Mouse (Mus musculus): ENCODE results near the gene Ptpn6. TPM values are rescaled to one million over a fixed set of nuclear protein-coding genes. Genes with fewer than 3 reads are reported as not detected.

Gene Ptpn6
- polyA plus RNA-seq, 1 experiment from 2014 or later: 13.6 TPM

DNA sequence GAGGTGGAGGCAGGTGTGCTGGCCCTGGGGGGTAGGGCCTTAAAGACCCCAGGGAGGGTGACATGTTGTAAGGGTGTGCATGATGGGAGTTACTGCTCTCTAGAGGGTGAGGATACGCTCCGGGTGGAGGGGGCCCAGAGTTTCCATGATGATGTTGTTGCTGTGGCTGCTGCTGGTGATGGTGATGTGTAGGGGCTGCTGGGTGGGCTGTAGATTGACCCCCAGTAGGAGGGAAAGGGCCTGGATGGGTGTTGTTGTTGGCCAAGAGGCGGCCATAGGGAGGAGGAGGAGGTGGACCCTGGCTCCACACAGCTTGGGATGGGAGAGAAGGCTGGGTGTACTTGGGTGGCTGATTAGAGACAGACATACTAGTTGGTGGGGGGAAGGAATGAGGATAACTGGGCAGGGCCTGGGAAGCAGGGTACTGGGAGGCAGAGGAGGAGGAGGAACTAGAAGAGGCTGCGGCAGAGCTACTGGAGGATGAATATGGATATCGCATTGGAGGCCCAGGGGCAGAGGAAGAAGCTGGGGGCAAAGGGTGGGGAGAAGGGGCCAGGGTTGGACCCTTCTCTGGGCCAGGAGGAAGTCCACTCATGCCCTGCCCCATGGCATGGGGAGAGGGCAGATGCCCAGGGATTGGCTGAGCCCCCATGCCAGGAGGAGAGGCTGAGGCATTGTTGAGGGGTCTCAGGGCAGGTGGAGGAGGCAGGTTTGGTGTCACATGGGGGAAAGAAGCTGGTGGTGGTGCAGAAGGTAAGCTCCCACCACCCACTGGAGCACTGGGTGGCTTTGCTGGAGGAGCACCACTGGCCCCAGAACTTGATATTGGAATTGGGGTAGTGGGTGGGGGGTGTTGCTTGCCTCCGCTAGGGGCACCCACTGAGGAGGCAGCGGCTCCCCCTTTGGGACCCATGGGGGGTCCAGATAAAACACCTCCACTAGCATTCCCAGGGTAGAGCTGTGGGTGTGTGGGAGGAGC is 8.4 kb upstream of the Ptpn6 start:
- 77% methylated on average over 7 of the region's 7 CpGs for WGBS

GRCm38 (mm10) chr6:124746296-124746605 is 7.7 kb upstream of the Ptpn6 start:
- H3K27me3 ChIP-seq (ENCODE audit: insufficient read depth, low read length): no peaks in the 10 kb centered on the region
- no peaks in the 10 kb centered on the region for H3K9me3 ChIP-seq (replicated peaks; ENCODE audit: low read length)
- H3K4me2 ChIP-seq (ENCODE audit: low read length): peak overlapping the region; percentile 99
- ATAC-seq (replicated peaks; ENCODE audit: low FRiP score, low read depth) (no peak; the same call in 1 of the 2 replicates), DNase-seq (ENCODE audit: low spot score) (no peak)
- no peak for TF ChIP-seq CTCF (IDR thresholded peaks at IDR 0.05; ENCODE audit: low read depth)
- H3K36me3 ChIP-seq (ENCODE audit: insufficient read depth, low read length): peaks cover 42% of the 10 kb centered on the region
- H3K4me3 ChIP-seq (replicated peaks; ENCODE audit: low read depth, low read length): peak overlapping the region; percentile 52
- WGBS: 21% methylated on average over 8 of the region's 8 CpGs
- peak overlapping the region; percentile 93 for H3K27ac ChIP-seq
- H3K4me1 ChIP-seq (replicated peaks; ENCODE audit: insufficient read depth, low read length): peaks cover 18% of the 10 kb centered on the region
- peak overlapping the region; percentile 86 for H3K9ac ChIP-seq (ENCODE audit: low read depth, low read length)

More for the DNA sequence above, 8.4 kb upstream of the Ptpn6 start:
- H3K27ac ChIP-seq: peak overlapping the region; percentile 93
- H3K4me2 ChIP-seq (ENCODE audit: low read length): peak overlapping the region; percentile 99
- H3K9ac ChIP-seq (ENCODE audit: low read depth, low read length): peak overlapping the region; percentile 86
- no peak overlapping the region; the same call in 1 of the 2 replicates for H3K4me3 ChIP-seq (replicated peaks; ENCODE audit: low read depth, low read length)
- no peaks in the 10 kb centered on the region for H3K9me3 ChIP-seq (replicated peaks; ENCODE audit: low read length)
- peaks cover 18% of the 10 kb centered on the region for H3K4me1 ChIP-seq (replicated peaks; ENCODE audit: insufficient read depth, low read length)
- TF ChIP-seq CTCF (IDR thresholded peaks at IDR 0.05; ENCODE audit: low read depth): no peak
- no peak for ATAC-seq (replicated peaks; ENCODE audit: low FRiP score, low read depth)
- H3K36me3 ChIP-seq (ENCODE audit: insufficient read depth, low read length): peaks cover 42% of the 10 kb centered on the region
- H3K27me3 ChIP-seq (ENCODE audit: insufficient read depth, low read length): no peaks in the 10 kb centered on the region
- DNase-seq (ENCODE audit: low spot score): no peak

- under 1% methylated on average over 85 of the region's 85 CpGs for WGBS
- peak overlapping the region; percentile 93 for H3K27ac ChIP-seq
- no peaks in the 10 kb centered on the region for H3K27me3 ChIP-seq (ENCODE audit: insufficient read depth, low read length)
- ATAC-seq (replicated peaks; ENCODE audit: low FRiP score, low read depth): peak; percentile 84
- H3K4me2 ChIP-seq (ENCODE audit: low read length): peak overlapping the region; percentile 99
- TF ChIP-seq CTCF (IDR thresholded peaks at IDR 0.05; ENCODE audit: low read depth): peak; percentile 94
- peak; percentile 96 for DNase-seq (ENCODE audit: low spot score)
- H3K4me3 ChIP-seq (replicated peaks; ENCODE audit: low read depth, low read length): peak overlapping the region; percentile 52
- H3K4me1 ChIP-seq (replicated peaks; ENCODE audit: insufficient read depth, low read length): peaks cover 18% of the 10 kb centered on the region
- H3K36me3 ChIP-seq (ENCODE audit: insufficient read depth, low read length): peaks cover 42% of the 10 kb centered on the region
- no peaks in the 10 kb centered on the region for H3K9me3 ChIP-seq (replicated peaks; ENCODE audit: low read length)
- peak overlapping the region; percentile 86 for H3K9ac ChIP-seq (ENCODE audit: low read depth, low read length)
Measured at GRCm38 (mm10) chr6:124745490-124746295, 7.2 kb upstream of the Ptpn6 start.

DNA sequence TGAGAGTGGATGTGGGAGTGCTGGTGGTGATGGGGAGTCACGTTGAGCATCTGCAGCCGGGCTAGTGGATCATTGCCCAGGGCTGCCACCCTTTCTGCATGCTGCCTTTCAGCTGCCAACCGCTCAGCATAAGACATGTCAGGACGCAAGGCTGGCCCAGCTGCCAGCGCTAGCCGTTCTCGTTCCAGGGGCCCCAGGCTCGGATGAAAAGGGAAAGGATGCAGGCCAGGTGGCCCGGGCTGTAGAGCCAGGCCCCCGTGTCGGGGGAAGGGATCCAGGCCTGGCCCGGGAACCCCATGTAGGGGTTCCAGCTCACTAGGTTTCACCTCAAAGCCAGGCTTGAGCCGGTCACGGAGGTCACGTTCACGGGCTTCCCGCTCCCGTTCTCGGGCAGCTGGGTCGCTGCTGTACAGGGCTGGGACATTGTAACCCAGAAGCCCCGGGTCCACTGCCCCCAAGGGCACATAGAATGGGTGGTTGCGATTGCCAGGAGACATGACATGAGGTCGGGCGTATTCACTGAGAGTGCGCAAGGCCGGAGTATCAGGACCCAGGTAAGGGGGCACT is 6.3 kb upstream of the Ptpn6 start:
- DNase-seq (ENCODE audit: low spot score) (no peak), ATAC-seq (replicated peaks; ENCODE audit: low FRiP score, low read depth) (peak; percentile 1)
- Histone ChIP-seq H3K4me1 (replicated peaks; ENCODE audit: insufficient read depth, low read length) (peaks cover 18% of the 10 kb centered on the region), H3K27ac (peak overlapping the region; percentile 93), H3K9me3 (replicated peaks; ENCODE audit: low read length) (no peaks in the 10 kb centered on the region), H3K9ac (ENCODE audit: low read depth, low read length) (peak overlapping the region; percentile 86), H3K27me3 (ENCODE audit: insufficient read depth, low read length) (no peaks in the 10 kb centered on the region), H3K36me3 (ENCODE audit: insufficient read depth, low read length) (peaks cover 42% of the 10 kb centered on the region), H3K4me2 (ENCODE audit: low read length) (peak overlapping the region; percentile 99), H3K4me3 (replicated peaks; ENCODE audit: low read depth, low read length) (peak overlapping the region; percentile 52)
- 48% methylated on average over 26 of the region's 26 CpGs for WGBS
- no peak for TF ChIP-seq CTCF (IDR thresholded peaks at IDR 0.05; ENCODE audit: low read depth)

DNA sequence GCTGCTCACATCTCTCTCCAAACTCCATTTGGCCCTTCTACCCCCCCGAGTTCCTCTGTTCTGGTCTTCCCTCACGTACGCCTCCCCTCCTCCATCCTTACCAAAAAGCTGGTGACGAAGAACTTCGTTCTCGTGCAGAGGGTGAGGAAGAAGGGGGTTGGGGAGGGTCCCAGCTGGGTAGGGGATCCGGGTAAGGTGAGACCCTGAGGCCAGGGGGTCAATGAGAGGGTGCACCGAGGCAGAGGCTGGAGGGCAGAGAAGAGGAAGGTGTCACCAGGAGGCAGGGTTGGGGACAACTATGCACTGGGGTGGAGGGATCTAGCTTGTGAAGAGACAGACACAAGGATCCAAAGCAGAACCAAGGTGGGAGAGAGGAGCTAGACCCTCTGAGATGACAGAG is 5.1 kb upstream of the Ptpn6 start:
- 79% methylated on average over 8 of the region's 8 CpGs for WGBS
- Histone ChIP-seq H3K9ac (ENCODE audit: low read depth, low read length) (no peak overlapping the region), H3K27me3 (ENCODE audit: insufficient read depth, low read length) (no peaks in the 10 kb centered on the region), H3K4me2 (ENCODE audit: low read length) (no peak overlapping the region), H3K4me1 (replicated peaks; ENCODE audit: insufficient read depth, low read length) (peaks cover 27% of the 10 kb centered on the region), H3K36me3 (ENCODE audit: insufficient read depth, low read length) (peaks cover 34% of the 10 kb centered on the region), H3K4me3 (replicated peaks; ENCODE audit: low read depth, low read length) (no peak overlapping the region), H3K9me3 (replicated peaks; ENCODE audit: low read length) (no peaks in the 10 kb centered on the region), H3K27ac (no peak overlapping the region)
- no peak for TF ChIP-seq CTCF (IDR thresholded peaks at IDR 0.05; ENCODE audit: low read depth)
- DNase-seq (ENCODE audit: low spot score) (no peak), ATAC-seq (replicated peaks; ENCODE audit: low FRiP score, low read depth) (no peak)
